Mouse (Mus musculus): ENCODE results near the gene Mtcl1. TPM values are rescaled to one million over a fixed set of nuclear protein-coding genes. Genes with fewer than 3 reads are reported as not detected.

The Mtcl1 gene
- polyA plus RNA-seq, 1 experiment from 2014 or later: 11.7 TPM

DNA sequence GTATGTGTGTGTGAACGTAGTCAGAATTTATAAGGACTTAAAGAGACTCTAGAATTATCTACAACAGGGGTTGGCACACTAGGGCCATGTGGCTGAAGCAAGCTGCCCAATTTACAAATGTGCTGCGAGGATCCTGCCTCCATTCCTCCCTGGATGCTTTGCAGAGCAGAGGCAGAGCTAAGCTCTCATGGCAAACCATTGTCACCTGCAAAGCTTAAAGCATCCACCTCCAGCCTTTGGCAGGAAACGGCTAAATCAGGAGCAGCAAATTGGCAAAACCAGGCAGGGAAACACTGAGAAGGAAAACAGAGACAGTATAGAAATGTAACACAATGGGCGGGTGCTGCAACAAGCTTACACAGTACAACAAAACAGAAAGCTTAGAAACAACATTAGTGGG lies 61.2 kb downstream of the Mtcl1 start:
- DNase-seq (ENCODE audit: low spot score) (no peak), ATAC-seq (replicated peaks; ENCODE audit: low FRiP score, low TSS enrichment, low read depth) (no peak)
- no peak overlapping the region for H3K4me2 ChIP-seq (ENCODE audit: low read length)
- H3K4me1 ChIP-seq (replicated peaks; ENCODE audit: control insufficient read depth, insufficient read depth, low read length): no peaks in the 10 kb centered on the region
- peaks cover 4% of the 10 kb centered on the region; the same call in 1 of the 2 replicates for H3K36me3 ChIP-seq (ENCODE audit: control insufficient read depth, insufficient read depth, low read length)
- H3K27ac ChIP-seq (ENCODE audit: low read depth): no peak overlapping the region
- H3K9ac ChIP-seq (ENCODE audit: low read length): no peak overlapping the region
- H3K9me3 ChIP-seq (ENCODE audit: control insufficient read depth, low read length): no peaks in the 10 kb centered on the region
- H3K27me3 ChIP-seq (replicated peaks; ENCODE audit: control insufficient read depth, insufficient read depth, low read length): no peaks in the 10 kb centered on the region
- 80% methylated on average over 4 of the region's 4 CpGs for WGBS
- no peak overlapping the region for H3K4me3 ChIP-seq (ENCODE audit: low read depth, low read length)

DNA sequence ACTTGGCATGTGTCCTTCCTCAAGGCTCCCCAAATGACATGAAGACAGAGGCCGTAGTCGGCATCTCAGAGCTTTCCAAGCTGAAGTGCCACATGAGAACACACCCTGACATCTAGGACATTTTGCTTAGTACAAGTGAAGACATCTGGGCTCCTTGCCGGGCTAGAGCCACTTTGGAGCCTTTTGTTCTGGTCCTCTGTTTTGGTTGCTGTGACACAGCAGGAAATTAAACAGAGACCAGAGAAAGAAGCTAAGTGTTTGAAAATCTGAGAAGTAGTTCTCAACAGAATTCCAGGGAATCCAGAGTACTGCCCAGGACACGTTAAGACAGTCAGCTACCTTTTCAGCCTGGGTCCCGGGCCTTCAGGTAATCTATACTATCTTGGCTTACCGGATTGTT lies 68.2 kb downstream of the Mtcl1 start:
- Histone ChIP-seq H3K4me3 (ENCODE audit: low read depth, low read length) (no peak overlapping the region), H3K4me2 (ENCODE audit: low read length) (no peak overlapping the region), H3K27ac (ENCODE audit: low read depth) (no peak overlapping the region), H3K9ac (ENCODE audit: low read length) (no peak overlapping the region), H3K27me3 (replicated peaks; ENCODE audit: control insufficient read depth, insufficient read depth, low read length) (no peaks in the 10 kb centered on the region), H3K4me1 (replicated peaks; ENCODE audit: control insufficient read depth, insufficient read depth, low read length) (no peaks in the 10 kb centered on the region), H3K36me3 (ENCODE audit: control insufficient read depth, insufficient read depth, low read length) (peaks cover 4% of the 10 kb centered on the region; the same call in 1 of the 2 replicates), H3K9me3 (ENCODE audit: control insufficient read depth, low read length) (no peaks in the 10 kb centered on the region)
- 74% methylated on average over 6 of the region's 6 CpGs for WGBS
- DNase-seq (ENCODE audit: low spot score) (no peak), ATAC-seq (replicated peaks; ENCODE audit: low FRiP score, low TSS enrichment, low read depth) (no peak)

DNA sequence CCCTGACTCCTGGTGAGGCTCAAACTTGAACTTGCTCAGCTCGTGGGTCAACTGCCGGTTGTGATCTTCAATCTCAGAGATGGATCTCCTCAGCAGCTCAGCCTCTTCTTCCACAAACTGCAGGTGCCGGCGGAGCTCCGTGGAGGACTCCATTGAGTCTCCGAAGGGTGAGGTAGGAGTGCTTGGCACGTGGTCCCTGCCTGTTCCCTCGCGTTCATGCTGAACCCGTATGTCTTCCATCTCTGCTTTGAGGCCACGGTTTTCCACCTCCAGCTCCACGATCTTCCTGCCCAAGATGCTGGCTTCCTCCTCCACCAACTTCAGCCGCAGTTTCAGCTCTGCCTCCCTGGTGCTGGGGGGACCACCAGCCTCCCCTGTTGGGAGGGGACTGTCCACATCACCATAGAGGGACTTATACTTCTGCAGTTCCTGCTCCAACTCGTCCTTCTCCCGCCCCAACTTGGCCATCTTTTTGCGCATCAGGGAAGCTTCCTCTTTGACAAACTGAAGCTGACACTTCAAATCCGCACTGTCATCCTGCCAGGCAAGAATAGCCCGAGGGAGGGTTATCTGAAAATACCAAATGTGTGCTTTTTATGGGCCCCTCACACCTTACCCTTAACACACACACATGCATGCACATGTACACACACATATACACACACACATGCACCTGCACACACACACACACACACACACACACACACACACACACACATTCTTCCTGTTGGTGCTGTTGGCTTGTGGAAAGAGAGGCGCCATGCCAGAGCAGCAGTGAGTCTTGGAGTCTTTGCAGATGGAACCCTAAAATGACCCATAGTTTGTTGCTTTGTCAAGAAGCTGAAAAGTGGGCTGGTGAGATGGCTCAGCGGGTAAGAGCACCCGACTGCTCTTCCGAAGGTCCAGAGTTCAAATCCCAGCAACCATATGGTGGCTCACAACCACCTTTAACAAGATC lies 69.4 kb downstream of the Mtcl1 start:
- no peaks in the 10 kb centered on the region for H3K27me3 ChIP-seq (replicated peaks; ENCODE audit: control insufficient read depth, insufficient read depth, low read length)
- DNase-seq (ENCODE audit: low spot score) (no peak), ATAC-seq (replicated peaks; ENCODE audit: low FRiP score, low TSS enrichment, low read depth) (no peak)
- no peaks in the 10 kb centered on the region for H3K9me3 ChIP-seq (ENCODE audit: control insufficient read depth, low read length)
- 91% methylated on average over 22 of the region's 22 CpGs for WGBS
- no peak overlapping the region for H3K27ac ChIP-seq (ENCODE audit: low read depth)
- no peak overlapping the region for H3K9ac ChIP-seq (ENCODE audit: low read length)
- peaks cover 4% of the 10 kb centered on the region; the same call in 1 of the 2 replicates for H3K36me3 ChIP-seq (ENCODE audit: control insufficient read depth, insufficient read depth, low read length)
- H3K4me1 ChIP-seq (replicated peaks; ENCODE audit: control insufficient read depth, insufficient read depth, low read length): no peaks in the 10 kb centered on the region
- no peak overlapping the region for H3K4me2 ChIP-seq (ENCODE audit: low read length)
- H3K4me3 ChIP-seq (ENCODE audit: low read depth, low read length): no peak overlapping the region

DNA sequence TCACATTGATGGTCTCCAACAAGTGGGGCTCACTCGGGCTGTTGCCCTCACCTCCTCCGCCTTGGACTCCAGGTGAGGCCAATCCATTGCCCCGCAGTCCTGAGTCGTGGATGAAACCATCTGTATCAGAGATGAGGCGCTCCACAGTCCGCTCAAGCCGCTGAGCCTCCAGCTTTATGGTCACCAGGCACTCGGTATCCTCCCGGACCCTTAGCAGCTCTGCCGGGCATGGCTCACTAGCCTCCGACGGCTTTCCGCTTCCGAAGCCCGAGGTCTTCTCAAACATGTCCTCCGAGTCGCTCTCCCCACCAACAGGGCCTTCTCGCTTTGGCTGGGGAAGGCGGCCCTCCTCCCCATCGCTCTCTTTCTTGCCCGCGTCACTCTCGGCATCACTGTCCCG lies 70.2 kb downstream of the Mtcl1 start:
- Histone ChIP-seq H3K4me2 (ENCODE audit: low read length) (no peak overlapping the region), H3K27ac (ENCODE audit: low read depth) (no peak overlapping the region), H3K4me3 (ENCODE audit: low read depth, low read length) (no peak overlapping the region), H3K9me3 (ENCODE audit: control insufficient read depth, low read length) (no peaks in the 10 kb centered on the region), H3K36me3 (ENCODE audit: control insufficient read depth, insufficient read depth, low read length) (peaks cover 3% of the 10 kb centered on the region; the same call in 1 of the 2 replicates), H3K4me1 (replicated peaks; ENCODE audit: control insufficient read depth, insufficient read depth, low read length) (0 out of 2 replicates have a peak, but pooled peaks cover 4% of the 10 kb centered on the region), H3K9ac (ENCODE audit: low read length) (no peak overlapping the region), H3K27me3 (replicated peaks; ENCODE audit: control insufficient read depth, insufficient read depth, low read length) (no peaks in the 10 kb centered on the region)
- 94% methylated on average over 24 of the region's 24 CpGs for WGBS
- DNase-seq (ENCODE audit: low spot score): no peak
- ATAC-seq (replicated peaks; ENCODE audit: low FRiP score, low TSS enrichment, low read depth): no peak

DNA sequence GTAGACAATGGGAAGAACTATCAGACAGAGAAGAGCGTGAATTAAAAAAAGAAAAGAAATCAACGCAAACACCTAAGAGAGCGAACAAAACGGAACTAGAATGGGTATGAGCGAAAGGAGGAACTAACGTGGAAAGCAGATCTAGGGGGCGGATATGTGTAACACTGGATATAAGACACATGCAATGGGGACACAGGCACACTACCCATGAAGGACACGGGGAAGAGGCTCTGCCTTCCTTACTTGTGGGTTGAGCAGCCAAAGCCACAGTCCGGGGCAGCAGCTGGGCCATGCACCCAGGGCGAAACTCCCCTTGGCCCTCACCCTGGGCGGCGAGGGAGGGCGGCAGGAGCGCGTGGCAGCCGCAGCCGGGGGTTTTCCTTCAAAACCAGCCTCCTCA lies 71.4 kb downstream of the Mtcl1 start:
- no peaks in the 10 kb centered on the region; the same call in 1 of the 2 replicates for H3K36me3 ChIP-seq (ENCODE audit: control insufficient read depth, insufficient read depth, low read length)
- no peak overlapping the region for H3K9ac ChIP-seq (ENCODE audit: low read length)
- no peaks in the 10 kb centered on the region for H3K27me3 ChIP-seq (replicated peaks; ENCODE audit: control insufficient read depth, insufficient read depth, low read length)
- no peaks in the 10 kb centered on the region for H3K9me3 ChIP-seq (ENCODE audit: control insufficient read depth, low read length)
- ATAC-seq (replicated peaks; ENCODE audit: low FRiP score, low TSS enrichment, low read depth) (no peak), DNase-seq (ENCODE audit: low spot score) (no peak)
- no peak overlapping the region for H3K4me2 ChIP-seq (ENCODE audit: low read length)
- H3K4me3 ChIP-seq (ENCODE audit: low read depth, low read length): no peak overlapping the region
- H3K27ac ChIP-seq (ENCODE audit: low read depth): no peak overlapping the region
- H3K4me1 ChIP-seq (replicated peaks; ENCODE audit: control insufficient read depth, insufficient read depth, low read length): 0 out of 2 replicates have a peak, but pooled peaks cover 4% of the 10 kb centered on the region
- WGBS: 89% methylated on average over 17 of the region's 17 CpGs

DNA sequence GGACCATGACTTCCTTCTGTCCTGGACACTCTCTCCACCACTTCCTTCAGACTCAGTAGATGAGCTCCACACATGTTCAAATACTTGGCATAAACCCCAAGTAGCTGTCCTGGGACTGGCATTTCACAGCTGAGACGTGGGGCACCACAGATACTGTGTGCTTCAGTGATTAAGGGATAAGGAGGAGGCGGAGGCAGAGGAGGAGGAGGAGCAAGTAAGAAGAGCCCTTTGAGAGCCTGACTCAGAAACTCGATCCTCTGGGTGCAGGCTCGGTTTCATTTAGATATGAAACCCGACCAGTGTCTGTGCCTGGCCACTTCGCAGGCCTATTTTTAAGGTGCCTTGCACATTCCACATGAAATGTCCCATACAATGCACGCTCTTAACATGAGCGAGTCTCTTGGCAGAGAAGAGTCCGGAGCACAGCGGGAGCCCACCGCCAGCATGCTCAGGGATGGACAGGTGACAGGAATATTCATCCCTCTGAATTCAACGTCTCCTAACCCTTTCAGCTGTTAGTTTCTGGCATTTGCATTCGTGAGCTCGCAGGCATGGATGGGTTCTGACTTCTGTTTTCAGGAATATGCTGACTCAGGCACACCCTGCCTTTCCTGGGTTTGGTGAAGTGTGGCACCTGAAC lies 74.8 kb downstream of the Mtcl1 start:
- H3K9ac ChIP-seq (ENCODE audit: low read length): no peak overlapping the region
- no peak for ATAC-seq (replicated peaks; ENCODE audit: low FRiP score, low TSS enrichment, low read depth)
- 0 out of 2 replicates have a peak, but pooled peaks cover 4% of the 10 kb centered on the region for H3K4me1 ChIP-seq (replicated peaks; ENCODE audit: control insufficient read depth, insufficient read depth, low read length)
- 59% methylated on average over 14 of the region's 14 CpGs for WGBS
- H3K4me2 ChIP-seq (ENCODE audit: low read length): no peak overlapping the region
- no peak overlapping the region for H3K4me3 ChIP-seq (ENCODE audit: low read depth, low read length)
- peaks cover 2% of the 10 kb centered on the region; the same call in 1 of the 2 replicates for H3K36me3 ChIP-seq (ENCODE audit: control insufficient read depth, insufficient read depth, low read length)
- no peaks in the 10 kb centered on the region for H3K27me3 ChIP-seq (replicated peaks; ENCODE audit: control insufficient read depth, insufficient read depth, low read length)
- no peak overlapping the region for H3K27ac ChIP-seq (ENCODE audit: low read depth)
- H3K9me3 ChIP-seq (ENCODE audit: control insufficient read depth, low read length): no peaks in the 10 kb centered on the region
- no peak for DNase-seq (ENCODE audit: low spot score)

DNA sequence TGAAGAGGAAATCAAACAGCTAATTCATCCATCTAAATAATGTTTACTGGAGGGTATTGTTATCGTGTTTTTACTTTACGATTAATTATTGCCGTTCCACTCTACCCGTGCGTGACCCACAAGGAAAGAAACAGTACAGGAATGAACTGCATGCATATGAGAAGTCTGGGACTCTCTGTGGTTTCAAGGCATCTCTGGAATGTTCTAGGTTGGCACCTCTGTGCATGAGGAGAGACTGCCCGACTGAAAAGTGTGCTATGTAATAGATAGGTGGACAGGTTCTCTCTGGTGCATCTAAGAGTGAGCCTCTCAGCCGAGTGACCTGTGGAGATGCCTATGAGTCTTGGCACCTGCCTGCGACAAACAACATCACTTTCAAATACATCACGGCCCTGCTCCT lies 78.7 kb downstream of the Mtcl1 start:
- H3K4me1 ChIP-seq (replicated peaks; ENCODE audit: control insufficient read depth, insufficient read depth, low read length): 0 out of 2 replicates have a peak, but pooled peaks cover 4% of the 10 kb centered on the region
- no peak overlapping the region for H3K4me3 ChIP-seq (ENCODE audit: low read depth, low read length)
- 0 out of 2 replicates have a peak, but pooled peaks cover 10% of the 10 kb centered on the region for H3K36me3 ChIP-seq (ENCODE audit: control insufficient read depth, insufficient read depth, low read length)
- no peaks in the 10 kb centered on the region for H3K27me3 ChIP-seq (replicated peaks; ENCODE audit: control insufficient read depth, insufficient read depth, low read length)
- DNase-seq (ENCODE audit: low spot score): no peak
- no peak for ATAC-seq (replicated peaks; ENCODE audit: low FRiP score, low TSS enrichment, low read depth)
- 71% methylated on average over 9 of the region's 9 CpGs for WGBS
- H3K9me3 ChIP-seq (ENCODE audit: control insufficient read depth, low read length): no peaks in the 10 kb centered on the region
- no peak overlapping the region for H3K4me2 ChIP-seq (ENCODE audit: low read length)
- H3K9ac ChIP-seq (ENCODE audit: low read length): no peak overlapping the region
- no peak overlapping the region for H3K27ac ChIP-seq (ENCODE audit: low read depth)

DNA sequence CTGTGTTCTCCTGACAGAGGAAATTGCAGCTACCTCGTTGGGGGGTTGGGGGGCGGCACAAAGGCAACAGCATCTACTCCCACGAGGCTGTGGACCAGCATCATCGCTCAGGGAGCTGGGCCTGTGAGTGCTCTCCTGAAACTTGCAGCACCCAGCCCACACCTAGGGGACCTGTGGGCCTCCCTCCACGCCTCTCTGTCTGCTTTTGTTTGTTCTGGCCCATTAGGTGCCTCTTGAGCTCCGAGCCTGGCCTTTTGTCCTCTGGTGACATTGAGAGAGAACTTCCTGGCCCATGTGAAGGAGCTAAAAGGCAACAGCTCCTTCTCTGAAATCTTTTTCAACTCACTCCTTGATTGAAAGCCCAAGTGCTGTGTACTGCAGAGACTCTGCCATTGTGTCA lies 79.8 kb downstream of the Mtcl1 start:
- H3K4me3 ChIP-seq (ENCODE audit: low read depth, low read length): no peak overlapping the region
- H3K4me1 ChIP-seq (replicated peaks; ENCODE audit: control insufficient read depth, insufficient read depth, low read length): 0 out of 2 replicates have a peak, but pooled peaks cover 2% of the 10 kb centered on the region
- no peak for DNase-seq (ENCODE audit: low spot score)
- 63% methylated on average over 6 of the region's 6 CpGs for WGBS
- H3K27me3 ChIP-seq (replicated peaks; ENCODE audit: control insufficient read depth, insufficient read depth, low read length): no peaks in the 10 kb centered on the region
- H3K27ac ChIP-seq (ENCODE audit: low read depth): no peak overlapping the region
- no peak overlapping the region for H3K9ac ChIP-seq (ENCODE audit: low read length)
- no peak for ATAC-seq (replicated peaks; ENCODE audit: low FRiP score, low TSS enrichment, low read depth)
- 0 out of 2 replicates have a peak, but pooled peaks cover 10% of the 10 kb centered on the region for H3K36me3 ChIP-seq (ENCODE audit: control insufficient read depth, insufficient read depth, low read length)
- no peak overlapping the region for H3K4me2 ChIP-seq (ENCODE audit: low read length)
- no peaks in the 10 kb centered on the region for H3K9me3 ChIP-seq (ENCODE audit: control insufficient read depth, low read length)

Data from intestine, embryonic 14.5 days (tissue).